Mouse (Mus musculus) gastrocnemius, postnatal 14 days (tissue): ENCODE data around the gene Ccdc12. TPM values are rescaled to one million over a fixed set of nuclear protein-coding genes. Genes with fewer than 3 reads are reported as not detected.

Experiments used
- DNase-seq: peaks from one replicate; pipeline ENCODE4 v3.0.0; 2021; ENCODE audit warnings: mixed read lengths
- intact Hi-C: fragments of 180-260 bp; cut with DNase I; formaldehyde crosslinking; loops from one replicate; pipeline ENCODE4 v1.15.1; 2025; ENCODE audit warnings: low total_unique reads
- total RNA-seq, 2 experiments: library from RNA; stranded (reverse); gene quantifications; 2 replicates each; pipeline ENCODE4 v1.2.3; 2021

The Ccdc12 gene
- total RNA-seq, 2 experiments from 2014 or later, result 46.4 to 52.6 TPM

DNA sequence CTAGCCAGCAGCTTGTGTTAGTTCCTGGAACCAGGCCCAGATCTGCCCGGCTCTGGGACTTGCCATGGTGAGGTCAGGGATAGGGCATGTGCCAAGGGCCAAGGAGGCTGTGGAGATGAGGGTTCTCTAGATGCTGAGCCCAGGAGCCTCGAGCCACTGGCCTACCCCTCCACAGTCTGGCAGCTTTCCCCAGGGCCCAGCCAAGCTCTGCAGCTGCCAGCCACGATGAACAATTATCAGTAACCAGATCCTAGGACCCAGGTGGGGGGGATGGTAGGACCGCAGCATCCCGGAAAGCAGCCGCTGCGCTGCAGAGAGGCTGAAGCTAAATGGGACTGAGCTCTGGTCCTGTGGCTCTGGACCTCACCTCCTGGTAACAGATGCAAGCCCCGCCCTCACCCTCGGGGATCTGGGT is 69.4 kb downstream of the Ccdc12 start:
- DNase-seq, result peak; percentile 55
- intact Hi-C loops, result loop anchor here (5.0 kb wide), 1 partner anchor 52 kb away; no protein-coding TSS in a partner anchor

DNA sequence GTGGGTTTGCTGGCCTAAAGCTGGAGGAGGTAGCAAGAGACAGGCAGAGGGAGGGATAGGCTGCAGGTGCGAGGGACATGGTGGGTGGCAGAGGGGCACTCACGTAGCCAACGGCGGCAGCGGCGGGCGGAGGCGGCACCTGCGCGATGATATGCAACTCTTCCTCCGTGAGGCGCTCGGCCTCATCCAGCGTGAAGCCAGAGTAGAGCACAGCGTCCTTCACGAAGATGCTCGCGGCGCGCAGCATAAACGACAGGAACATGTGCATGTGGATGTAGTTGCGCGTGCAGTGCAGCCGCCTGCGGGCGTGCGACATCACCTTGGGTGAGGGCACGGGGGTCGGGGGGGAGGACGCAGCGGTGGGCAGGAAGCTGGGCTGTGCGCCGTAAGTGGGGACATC is 70.6 kb downstream of the Ccdc12 start:
- intact Hi-C loops, result loop anchor here (5.0 kb wide), 1 partner anchor 50 kb away; no protein-coding TSS in a partner anchor
- no peak for DNase-seq

DNA sequence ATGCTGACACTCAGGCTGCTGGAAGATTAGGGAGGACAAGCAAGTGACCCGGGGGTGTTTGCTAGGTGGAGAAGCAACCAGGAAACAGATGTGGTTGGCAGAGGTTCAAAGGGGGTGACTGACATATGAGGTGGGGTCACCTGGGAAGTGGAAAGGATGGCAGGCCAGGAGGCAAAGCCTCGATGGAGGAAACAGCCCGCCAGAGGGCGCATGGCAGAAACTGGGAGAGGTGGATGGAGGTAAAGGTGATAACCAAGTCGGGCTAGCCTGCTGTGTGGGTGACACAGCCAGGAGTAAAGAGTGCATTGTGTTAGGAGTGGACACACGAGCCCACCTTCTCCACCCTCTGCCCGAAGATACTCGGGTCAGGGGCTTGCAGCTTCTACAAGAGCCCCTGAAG is 73.5 kb downstream of the Ccdc12 start:
- no peak for DNase-seq
- intact Hi-C loops, result loop anchor here (5.0 kb wide), 1 partner anchor 47 kb away; no protein-coding TSS in a partner anchor

DNA sequence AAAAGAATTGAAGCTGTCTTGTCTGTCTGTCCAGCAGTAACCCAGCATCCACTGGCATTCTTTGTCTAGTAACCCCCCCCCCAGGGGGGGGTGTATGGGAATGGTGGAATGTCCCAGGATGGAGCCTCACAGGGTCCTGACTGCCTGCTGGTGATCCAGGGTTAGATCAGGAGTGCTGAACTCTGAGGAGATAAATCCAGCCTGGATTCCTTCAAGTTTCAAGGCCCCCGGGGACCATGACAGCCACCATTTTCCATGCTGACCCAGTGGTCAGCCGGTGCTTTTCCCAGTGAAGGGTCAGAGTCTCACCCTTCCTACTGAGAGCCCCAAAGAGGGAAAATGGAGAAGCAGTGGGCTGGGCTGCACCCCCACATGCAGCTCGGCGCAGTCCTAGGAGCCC is 75.6 kb downstream of the Ccdc12 start:
- intact Hi-C loops, result no loop called here

DNA sequence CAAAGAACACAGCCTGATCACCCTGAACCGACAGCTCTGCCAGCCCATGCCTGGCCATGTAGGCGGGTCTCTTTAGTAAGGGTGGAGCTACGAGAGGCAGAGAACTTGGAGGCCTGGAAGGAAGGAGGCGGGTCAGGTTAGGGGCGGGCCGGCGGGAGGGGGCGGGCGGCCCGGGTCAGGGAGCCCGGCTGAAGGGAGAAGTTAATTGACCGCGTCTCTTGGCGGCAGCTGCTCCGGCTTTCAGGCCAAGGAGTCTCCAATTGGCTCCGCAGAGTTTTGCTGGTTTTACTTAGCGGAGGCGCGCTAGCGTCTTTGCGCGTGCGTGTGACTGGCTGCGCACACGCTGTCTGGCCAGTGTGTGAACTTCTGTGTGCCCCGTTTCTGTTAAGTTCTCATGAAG is 76.3 kb downstream of the Ccdc12 start:
- DNase-seq, result peak; percentile 85
- intact Hi-C loops, result no loop called here

More for the DNA sequence above, 75.6 kb downstream of the Ccdc12 start:
- no peak for DNase-seq

DNA sequence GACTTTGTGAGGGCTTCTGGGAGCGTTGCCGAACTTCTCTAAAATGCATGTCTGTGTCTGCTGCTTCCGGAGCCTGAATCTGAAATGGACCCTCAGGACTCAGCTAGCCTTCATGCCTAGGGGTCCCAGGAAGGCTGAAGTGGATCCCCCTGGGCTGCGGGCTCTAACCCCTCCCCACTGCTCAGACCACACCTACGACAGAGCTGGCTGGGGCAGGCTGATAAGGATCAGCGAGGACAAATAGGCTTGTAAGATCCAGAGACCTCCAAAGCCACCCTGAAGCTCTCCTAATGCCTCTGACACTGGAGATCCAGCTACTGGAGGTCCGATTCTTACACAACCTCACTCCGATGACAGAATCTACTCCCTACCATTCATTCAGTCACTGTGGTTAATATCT is 76.8 kb downstream of the Ccdc12 start:
- no peak for DNase-seq
- intact Hi-C loops, result no loop called here

DNA sequence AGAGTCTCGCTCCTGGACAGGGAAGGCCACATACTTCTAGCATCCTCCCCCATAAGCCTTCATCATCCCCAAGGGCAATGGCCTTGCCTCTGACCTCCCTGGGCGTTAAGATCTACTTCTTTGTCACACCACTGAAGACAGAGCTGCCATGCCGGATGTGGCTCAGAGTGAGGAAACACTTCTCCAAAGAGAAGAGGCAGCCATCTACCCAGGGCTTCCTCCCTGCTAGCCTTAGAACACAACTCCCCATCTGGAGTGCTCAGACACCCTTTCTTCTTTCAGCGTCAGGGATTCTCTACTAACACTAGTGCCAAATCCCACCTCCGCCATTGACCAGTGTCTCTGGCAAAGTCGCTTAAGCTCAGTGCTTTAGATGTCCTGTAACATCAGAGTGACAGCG is 77.9 kb downstream of the Ccdc12 start:
- intact Hi-C loops, result no loop called here
- no peak for DNase-seq

DNA sequence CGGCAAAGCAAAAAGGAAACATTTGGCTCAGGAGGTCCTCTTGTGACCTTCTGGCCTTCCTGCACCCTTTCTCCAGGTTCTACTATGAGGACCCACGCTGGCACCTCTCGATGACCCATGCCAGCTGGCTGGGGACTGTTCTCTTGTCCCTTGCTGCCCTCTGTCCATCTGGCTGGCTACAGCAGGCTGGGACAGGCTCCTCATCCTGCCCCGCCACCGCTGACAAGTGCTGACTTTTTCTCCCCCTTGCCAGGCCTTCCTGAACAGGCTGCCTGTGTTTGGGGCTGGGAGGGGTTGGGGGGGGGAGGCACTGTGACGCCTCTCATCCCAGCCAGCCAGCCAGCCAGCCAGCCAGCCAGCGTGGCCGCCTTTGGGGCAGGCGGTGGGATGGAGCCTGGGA is 80.1 kb downstream of the Ccdc12 start:
- no peak for DNase-seq
- intact Hi-C loops, result no loop called here

DNA sequence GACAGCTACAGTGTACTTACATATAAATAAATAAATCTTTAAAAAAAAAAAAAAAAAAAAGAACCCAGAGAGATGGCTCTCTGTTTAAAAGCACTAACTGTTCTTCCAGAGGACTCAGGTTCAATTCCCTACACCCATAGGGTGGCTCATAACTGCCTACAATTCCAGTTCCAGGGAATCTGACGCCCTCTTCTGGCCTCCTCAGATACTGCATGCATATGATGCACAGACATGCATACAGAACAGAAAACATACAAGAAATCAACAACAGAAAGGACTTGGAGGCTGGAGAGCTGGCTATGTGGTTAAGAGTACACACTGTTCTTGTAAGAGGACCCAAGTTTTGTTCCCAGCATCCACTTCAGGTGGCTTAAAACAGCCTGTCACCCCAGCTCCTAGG is 81.8 kb downstream of the Ccdc12 start:
- no peak for DNase-seq
- intact Hi-C loops, result no loop called here

DNA sequence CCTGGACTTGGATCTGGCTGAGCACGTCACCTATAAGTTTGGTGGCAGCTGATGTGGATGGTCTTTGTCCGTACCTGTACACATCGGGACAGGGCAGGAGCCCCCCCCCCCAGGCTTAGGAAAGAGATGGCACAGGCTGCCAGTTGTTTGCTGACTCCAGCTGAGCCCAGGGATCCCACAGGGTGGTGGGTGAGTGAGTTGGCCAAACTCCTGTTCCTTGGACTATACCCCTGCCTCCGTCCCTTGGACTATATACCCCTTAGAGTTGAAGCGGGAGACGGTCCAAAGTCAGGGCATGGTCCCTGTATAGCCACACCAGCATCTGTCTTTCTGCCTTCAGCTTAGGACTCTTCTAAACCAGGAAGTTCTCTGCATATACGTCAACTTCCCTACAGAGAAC is 83.7 kb downstream of the Ccdc12 start:
- intact Hi-C loops, result no loop called here
- no peak for DNase-seq

DNA sequence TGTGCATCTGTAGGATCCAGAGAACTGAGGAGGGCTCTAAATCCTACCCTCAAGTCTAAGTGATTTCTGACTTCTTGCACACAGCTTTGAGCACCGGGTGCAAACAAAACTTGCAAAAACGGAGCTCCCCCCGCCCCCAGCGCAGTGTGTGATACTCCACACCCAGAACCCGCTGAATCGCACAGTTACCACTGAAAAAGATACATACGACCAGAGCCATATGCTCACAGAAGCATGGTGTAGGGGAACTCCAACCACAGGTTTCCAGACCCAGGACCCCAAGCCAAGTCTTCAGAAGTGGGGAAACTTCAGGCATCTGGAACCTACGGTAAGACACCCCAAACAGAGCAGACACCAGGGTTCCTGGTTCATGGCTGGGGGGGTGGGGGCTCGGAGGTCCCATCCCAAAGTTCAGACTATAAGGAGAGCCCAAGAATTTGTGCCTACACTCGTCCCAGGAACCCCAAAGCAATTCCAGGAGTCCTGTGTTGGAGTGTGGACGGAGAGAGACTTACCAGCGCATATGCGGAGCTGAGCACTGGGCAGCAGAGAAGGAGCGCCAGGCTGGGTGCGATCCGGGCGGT is 85.5 kb downstream of the Ccdc12 start, which contains the start of gene Myl3:
TSS of gene Myl3 (plus strand) at position 151 of the 584 bp plus-strand sequence.
- no peak for DNase-seq
- intact Hi-C loops, result no loop called here

DNA sequence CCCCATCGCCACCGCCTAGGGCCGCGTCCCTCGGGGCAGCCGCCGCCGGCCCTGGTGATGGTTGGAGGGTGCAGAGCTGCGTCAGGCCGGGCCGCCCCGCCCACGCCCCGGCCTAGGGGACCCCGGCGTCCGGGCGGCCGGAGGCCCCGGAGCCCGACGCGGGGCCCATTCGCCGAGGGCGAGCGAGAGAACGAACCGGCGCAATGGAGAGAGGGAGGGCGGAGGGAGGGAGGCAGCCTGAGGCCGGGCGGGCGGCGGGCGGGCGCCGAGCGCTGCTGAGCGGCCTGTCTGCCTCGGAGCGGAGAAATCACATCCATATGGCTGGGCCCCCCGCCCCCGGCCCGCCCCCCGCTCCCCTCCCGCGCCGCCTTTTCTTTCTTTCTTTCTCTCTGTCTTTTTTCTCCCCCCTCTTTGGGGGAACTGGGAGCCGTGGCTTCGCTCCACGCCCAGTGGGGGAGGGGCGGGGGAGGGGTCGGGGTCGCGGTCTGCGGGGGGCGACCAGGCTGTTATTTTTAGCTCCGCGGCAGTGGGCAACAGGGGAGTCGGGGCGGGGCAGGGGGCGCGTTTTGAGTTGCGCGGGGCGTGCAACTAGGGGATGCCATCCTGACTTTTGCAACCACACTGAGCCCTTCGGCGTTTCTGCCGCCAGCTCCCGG is 86.1 kb downstream of the Ccdc12 start:
- no peak for DNase-seq
- intact Hi-C loops, result no loop called here

DNA sequence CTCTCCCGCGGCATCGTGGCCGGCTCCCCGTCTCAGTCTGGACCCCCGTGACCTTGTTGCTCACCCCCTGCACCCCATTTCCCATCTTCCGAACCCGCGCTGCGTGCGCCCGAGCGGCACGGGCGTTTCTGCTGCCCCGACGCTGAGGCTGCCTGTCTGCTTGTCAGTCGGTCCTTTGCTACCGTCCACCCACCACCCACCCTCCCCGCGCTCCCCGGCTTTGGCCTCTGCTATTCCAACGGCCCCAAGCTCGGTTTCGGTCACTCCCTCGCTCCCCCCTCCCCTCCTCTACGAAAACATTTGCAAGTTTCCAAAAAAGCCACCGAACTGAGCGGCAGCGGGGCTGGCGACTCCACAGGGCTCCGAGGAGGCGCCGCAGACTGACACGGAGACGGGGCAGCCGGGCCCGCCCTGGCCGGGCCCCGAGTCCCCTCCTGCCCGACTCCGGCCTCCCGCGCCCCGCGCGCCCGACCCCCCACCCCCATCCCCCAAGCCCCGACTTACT is 86.7 kb downstream of the Ccdc12 start:
- peak; percentile 36 for DNase-seq
- intact Hi-C loops, result no loop called here

DNA sequence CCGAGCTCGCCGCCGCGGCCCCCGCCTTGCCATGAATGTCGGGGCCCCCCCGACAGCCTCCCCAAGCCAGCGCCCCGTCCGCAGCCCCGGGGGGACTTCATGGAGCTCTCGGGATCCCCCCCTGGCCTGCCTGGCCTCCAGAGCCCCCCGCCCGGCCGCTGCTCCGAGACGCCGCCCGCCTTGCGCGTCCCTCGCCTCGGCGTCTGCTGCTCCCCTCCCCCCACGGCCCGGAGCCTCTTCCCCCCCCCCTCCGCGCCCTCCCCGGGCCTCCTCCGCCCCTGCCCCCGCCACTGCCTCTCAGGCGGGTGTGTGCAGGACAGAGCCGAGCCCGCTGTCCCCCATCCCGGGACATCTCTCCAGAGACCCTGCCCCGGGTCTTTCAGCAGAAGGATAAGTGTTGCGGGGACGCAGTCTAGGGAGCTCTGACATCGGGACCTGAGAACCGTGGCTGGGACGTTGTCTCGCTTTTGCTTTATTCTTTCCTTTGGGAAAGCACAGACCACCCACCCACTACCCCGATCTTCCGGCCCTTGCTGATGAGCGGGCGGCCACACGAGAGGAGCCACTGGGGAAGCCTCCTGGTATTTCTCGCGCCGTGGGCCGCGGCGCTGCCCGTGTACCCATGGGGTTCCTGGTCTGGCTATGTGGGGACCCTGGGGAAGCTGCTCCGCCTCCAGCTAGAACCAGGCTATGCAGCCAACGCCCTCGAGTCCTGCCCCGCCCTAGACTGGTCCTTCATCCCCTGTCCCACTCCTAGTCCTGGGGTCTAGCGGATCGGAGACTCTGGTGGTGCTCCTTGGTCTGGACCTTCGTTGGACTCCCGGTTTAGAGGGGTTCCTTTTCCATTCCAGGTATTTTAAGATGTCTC is 87.4 kb downstream of the Ccdc12 start:
- peak; percentile 57 for DNase-seq
- intact Hi-C loops, result no loop called here

DNA sequence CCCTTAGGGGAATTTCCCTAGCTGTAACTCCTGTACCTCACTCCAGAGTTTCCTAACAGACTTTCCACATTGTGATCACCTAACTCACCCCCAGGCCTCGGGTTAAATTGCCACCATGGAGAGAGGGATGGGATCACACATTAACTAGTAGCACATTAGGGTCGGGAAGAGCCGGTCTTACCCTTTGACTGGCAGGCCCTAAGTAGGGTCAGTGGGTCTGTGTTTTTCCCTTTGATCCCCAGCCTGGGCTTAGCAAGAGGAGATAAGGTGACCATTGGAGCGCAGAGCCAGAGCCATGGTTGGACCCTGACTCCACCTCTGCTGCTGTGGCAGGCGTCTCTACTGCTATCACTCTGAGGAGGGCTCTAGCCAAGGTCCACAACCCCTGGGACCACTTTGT is 89.4 kb downstream of the Ccdc12 start:
- intact Hi-C loops, result no loop called here
- no peak for DNase-seq

DNA sequence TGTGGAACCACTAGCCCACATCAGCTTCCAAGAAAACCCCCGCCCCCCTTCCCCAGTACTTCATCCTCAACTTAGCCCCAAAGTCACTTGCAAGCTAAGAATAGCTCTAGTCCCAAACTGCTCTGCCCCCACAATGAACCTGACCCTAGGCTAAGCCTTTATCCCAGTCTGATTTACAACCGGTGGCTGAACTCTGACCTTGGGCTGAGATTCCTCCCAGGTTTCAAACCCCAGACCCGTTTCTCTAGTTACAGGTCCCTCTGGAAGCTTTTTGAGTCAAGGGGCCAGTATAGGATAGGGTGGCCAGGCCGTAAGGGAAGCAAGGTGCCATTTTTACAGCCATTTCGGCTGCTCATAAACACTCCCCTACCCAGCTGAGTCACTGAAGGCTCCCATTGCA is 89.9 kb downstream of the Ccdc12 start:
- intact Hi-C loops, result no loop called here
- no peak for DNase-seq

DNA sequence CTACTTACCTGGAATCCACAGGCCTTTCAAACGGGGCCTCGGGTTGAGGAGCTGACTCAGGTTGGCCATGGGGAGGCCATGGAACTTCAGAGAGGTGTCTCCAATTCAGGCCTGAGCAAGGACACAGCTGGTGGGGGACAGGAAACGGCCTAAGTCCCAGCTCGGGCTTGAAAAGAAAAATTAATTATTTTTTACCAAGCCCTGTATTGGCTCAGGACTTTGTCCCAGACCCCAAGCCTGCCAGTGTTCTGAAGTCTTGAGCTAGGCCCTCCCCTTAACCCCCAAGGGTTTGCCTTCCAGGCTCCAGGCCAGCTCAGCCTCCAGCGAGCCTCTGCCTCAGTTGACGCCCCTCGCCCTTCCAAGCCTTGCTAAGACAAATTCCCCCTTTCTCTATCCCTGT is 90.7 kb downstream of the Ccdc12 start, which contains the start of gene Pth1r:
TSS of gene Pth1r (minus strand) at position 185 of the 400 bp plus-strand sequence.
- intact Hi-C loops, result no loop called here

DNA sequence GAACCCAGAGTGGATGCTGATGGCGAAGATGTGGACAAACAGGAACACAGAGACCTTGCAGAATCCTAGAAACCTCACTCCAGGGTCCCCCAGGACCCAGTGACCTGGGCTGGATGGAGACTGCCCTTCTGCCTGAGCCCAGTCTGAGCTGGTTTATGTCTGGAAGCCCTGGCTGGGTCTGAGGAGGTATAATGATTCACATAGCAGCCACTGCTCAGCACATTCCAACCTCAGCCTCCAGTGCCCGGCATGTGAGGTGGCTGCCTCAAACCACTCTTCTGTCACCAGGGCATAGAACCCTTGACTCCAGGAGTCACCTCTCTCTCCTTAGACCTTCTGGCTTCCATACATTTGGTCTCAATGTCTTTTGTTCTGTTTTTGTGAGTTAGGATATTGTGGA is 92.1 kb downstream of the Ccdc12 start:
- DNase-seq, result no peak
- intact Hi-C loops, result no loop called here

More for the DNA sequence above, 90.7 kb downstream of the Ccdc12 start, which contains the start of gene Pth1r:
- DNase-seq, result no peak

DNA sequence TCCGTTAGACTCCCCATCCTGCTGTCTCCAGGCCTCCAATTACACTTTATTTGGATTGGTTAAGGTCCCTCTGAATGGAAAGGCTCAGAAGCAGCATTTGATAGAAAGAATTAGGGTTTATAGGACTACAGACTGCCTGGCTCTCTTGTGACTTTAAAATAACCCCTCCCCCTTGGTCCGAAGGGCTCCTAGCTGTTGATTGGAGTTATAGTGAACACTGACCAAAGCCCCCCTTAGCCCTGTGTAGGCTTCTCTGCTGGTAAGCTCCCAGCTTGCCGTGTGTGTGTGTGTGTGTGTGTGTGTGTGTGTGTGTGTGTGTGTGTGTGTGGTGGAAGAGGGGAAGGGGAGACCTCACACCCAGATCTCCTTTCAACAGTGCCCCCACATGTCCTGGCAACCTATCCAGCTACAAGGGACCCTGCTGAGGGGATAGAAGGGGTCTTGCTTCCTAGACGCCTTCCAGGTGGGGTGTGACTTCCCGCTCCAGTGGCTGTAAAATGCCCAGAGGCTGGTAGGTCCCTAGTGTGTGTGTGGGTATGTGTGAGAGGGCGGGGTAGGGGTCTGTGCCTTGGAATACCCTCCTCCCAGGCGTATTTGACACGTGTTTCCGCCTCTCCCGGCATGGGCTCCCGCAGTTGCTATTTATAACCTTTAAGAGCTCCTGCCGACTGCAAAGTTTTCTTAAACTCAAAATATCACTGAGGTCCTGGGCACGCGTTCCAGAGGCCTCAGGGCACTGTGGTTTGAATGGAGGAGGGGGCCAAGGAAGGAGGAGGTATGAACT is 94.3 kb downstream of the Ccdc12 start:
- DNase-seq, result no peak
- intact Hi-C loops, result no loop called here
